Mouse (Mus musculus) adrenal gland, adult 8-10 months (tissue): ENCODE measurements around the gene Tmem40. TPM values are rescaled to one million over a fixed set of nuclear protein-coding genes. Genes with fewer than 3 reads are reported as not detected.

Experiments
- DNase-seq: peaks from one replicate; pipeline ENCODE4 v3.0.0; 2022
- microRNA-seq, 2 experiments: library from miRNA; unstranded; fragments of <30 nt; microRNA quantifications; one replicate each; pipeline ENCODE4 v1.2.0; 2022
- total RNA-seq, 4 experiments: library from RNA; stranded (reverse); gene quantifications; 2 replicates each; pipeline ENCODE4 v1.2.4; 2022

The Tmem40 gene
- total RNA-seq, 4 experiments from 2014 or later, result not detected

- no peak for DNase-seq
These were observed 60.9 kb downstream of the Tmem40 start for GRCm38 (mm10) chr6:115701302-115701701.

GRCm38 (mm10) chr6:115700778-115701177 is 61.4 kb downstream of the Tmem40 start:
- DNase-seq, result no peak

GRCm38 (mm10) chr6:115698699-115699098 is 63.5 kb downstream of the Tmem40 start:
- no peak for DNase-seq

- DNase-seq, result no peak
These were observed 64.3 kb downstream of the Tmem40 start for GRCm38 (mm10) chr6:115697739-115698558.

- no peak for DNase-seq
These were observed 65.4 kb downstream of the Tmem40 start for GRCm38 (mm10) chr6:115696707-115697215.

- DNase-seq, result no peak
These were observed 67.1 kb downstream of the Tmem40 start for GRCm38 (mm10) chr6:115695124-115695523.

- peak; percentile 25 for DNase-seq
These were observed 67.8 kb downstream of the Tmem40 start for GRCm38 (mm10) chr6:115694441-115694842.

GRCm38 (mm10) chr6:115692963-115693730 is 69.1 kb downstream of the Tmem40 start:
- DNase-seq, result no peak

- DNase-seq, result no peak
These were observed 69.9 kb downstream of the Tmem40 start for GRCm38 (mm10) chr6:115692163-115692950.

- no peak for DNase-seq
These were observed 72.1 kb downstream of the Tmem40 start for GRCm38 (mm10) chr6:115690105-115690504.

GRCm38 (mm10) chr6:115688589-115688988 is 73.6 kb downstream of the Tmem40 start:
- DNase-seq, result no peak

GRCm38 (mm10) chr6:115687753-115688152 is 74.5 kb downstream of the Tmem40 start:
- no peak for DNase-seq

- DNase-seq, result no peak
These were observed 77.2 kb downstream of the Tmem40 start for GRCm38 (mm10) chr6:115684851-115685646.

- DNase-seq, result no peak
These were observed 77.9 kb downstream of the Tmem40 start for GRCm38 (mm10) chr6:115684271-115684670.

- DNase-seq, result no peak
These were observed 81.1 kb downstream of the Tmem40 start for GRCm38 (mm10) chr6:115681066-115681465.

Small RNA genes lying within 50 kb of the gene (microRNA-seq; reads per million reads assigned to microRNA genes)
- gene Mir7660, result 0 reads per million in 2 experiments

Other genes with a start within 250 kb of the Tmem40 start
- gene Tsen2, start 217.7 kb downstream of the Tmem40 start, total RNA-seq, result 10 to 100 TPM in 3 of 4 experiments, 1 to 10 TPM in 1; 9.1 to 19.9 (median 15.2) TPM
- gene Mkrn2os, start 169.8 kb downstream of the Tmem40 start, total RNA-seq, result not detected
- 10 to 100 TPM; 37.8 to 44.7 (median 42.6) TPM for gene Mkrn2, start 160.5 kb downstream of the Tmem40 start, total RNA-seq
- 100 to 1,000 TPM in 2 of 4 experiments, 10 to 100 TPM in 2; 88.8 to 113 (median 97.7) TPM for gene Raf1, start 85.8 kb downstream of the Tmem40 start, total RNA-seq
- 10 to 100 TPM; 16.1 to 22.6 (median 18.0) TPM for gene Cand2, start 12.1 kb upstream of the Tmem40 start, total RNA-seq
- 1,000 to 10,000 TPM in 3 of 4 experiments, 100 to 1,000 TPM in 1; 999 to 1,169 (median 1,094) TPM for gene Rpl32, start 46.3 kb upstream of the Tmem40 start, total RNA-seq
- gene Efcab12, start 76.0 kb upstream of the Tmem40 start, total RNA-seq, result 1 to 10 TPM in 3 of 4 experiments, under 1 TPM in 1; 0.84 to 2.0 (median 1.1) TPM
- gene Mbd4, start 91.0 kb upstream of the Tmem40 start, total RNA-seq, result 1 to 10 TPM; 3.3 to 5.5 (median 3.9) TPM
- gene Ift122, start 91.1 kb upstream of the Tmem40 start, total RNA-seq, result 10 to 100 TPM; 17.2 to 29.9 (median 21.9) TPM
- 1 to 10 TPM in 3 of 4 experiments, under 1 TPM in 1; 0.52 to 1.9 (median 1.2) TPM for gene Rho, start 169.3 kb upstream of the Tmem40 start, total RNA-seq
- gene H1foo, start 182.5 kb upstream of the Tmem40 start, total RNA-seq, result under 1 TPM in 1 of 4 experiments, not detected in 3; 0.40 TPM
- gene Plxnd1, start 232.6 kb upstream of the Tmem40 start, total RNA-seq, result 100 to 1,000 TPM; 176 to 243 (median 208) TPM